Mouse (Mus musculus) E14TG2a.4 (cell line): Measurements from ENCODE around the gene Dnah10.
A peak's percentile ranks its signal among the peaks of the same experiment; 100 is the strongest.

ENCODE experiments used
- H3K27me3 ChIP-seq: 2 replicates; pipeline ENCODE4 v1.6.1; 2014; ENCODE audit warnings: low read length, control low read depth; ENCODE audit not compliant: insufficient read depth
- H3K36me3 ChIP-seq: 2 replicates; pipeline ENCODE4 v1.6.1; 2014; ENCODE audit warnings: low read length, control low read depth; ENCODE audit not compliant: insufficient read depth
- H3K4me1 ChIP-seq: replicated peaks from 2 replicates; pipeline ENCODE4 v1.6.1; 2014; ENCODE audit warnings: low read depth, low read length, control low read depth
- H3K4me3 ChIP-seq: replicated peaks from 2 replicates; pipeline ENCODE4 v1.5.1; 2014; ENCODE audit warnings: mild to moderate bottlenecking, low read length
- H3K9me3 ChIP-seq: 2 replicates; pipeline ENCODE4 v1.6.1; 2014; ENCODE audit warnings: low read length, control low read depth
- CTCF ChIP-seq: conservative IDR thresholded peaks from 2 replicates; pipeline ENCODE4 v1.5.1; 2014; ENCODE audit warnings: low read length
- NANOG ChIP-seq: IDR thresholded peaks from 2 replicates; pipeline ENCODE4 v1.6.1; 2014; ENCODE audit warnings: borderline replicate concordance, low read length, mixed read lengths
- POU5F1 ChIP-seq: IDR thresholded peaks from 2 replicates; pipeline ENCODE4 v1.6.1; 2014; ENCODE audit warnings: low read length, borderline replicate concordance

The Dnah10 gene

GRCm38 (mm10) chr5:124724997-124725396 is at the start of gene Dnah10:
Gene Dnah10 (plus strand): TSS chr5:124725085.
- peaks cover 16% of the 10 kb centered on the region for H3K4me1 ChIP-seq
- peaks cover 39% of the 10 kb centered on the region for H3K36me3 ChIP-seq
- peak within 1 kb of the TSS; percentile 69 for H3K4me3 ChIP-seq
- TF ChIP-seq CTCF (no peak), NANOG (no peak), POU5F1 (no peak)
- H3K27me3 ChIP-seq = peaks cover 18% of the 10 kb centered on the region
- H3K9me3 ChIP-seq = no peaks in the 10 kb centered on the region

DNA sequence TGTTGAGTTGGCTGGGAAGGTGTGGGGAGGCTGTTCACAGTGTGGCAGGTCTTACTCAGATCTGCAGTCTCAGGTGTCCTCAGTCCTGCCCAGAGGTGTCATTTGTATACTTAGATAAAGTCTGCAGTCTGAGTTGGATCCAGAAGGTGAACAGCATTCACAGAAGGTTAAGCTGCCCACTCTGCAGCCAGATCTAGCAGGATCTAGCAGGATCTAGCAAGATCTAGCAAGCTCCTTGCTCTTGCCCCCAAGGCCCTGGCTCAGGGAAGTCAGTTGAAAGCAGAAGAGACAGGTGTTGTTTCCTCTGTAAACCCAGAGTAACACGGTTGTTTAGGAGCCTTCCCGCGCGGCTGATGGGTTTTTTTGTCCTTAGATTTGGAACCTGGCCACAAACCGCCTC is 11.1 kb upstream of the Dnah10 start:
- no peak for TF ChIP-seq CTCF
- TF ChIP-seq POU5F1 = no peak
- TF ChIP-seq NANOG = no peak
- Histone ChIP-seq H3K27me3 (no peaks in the 10 kb centered on the region), H3K4me3 (no peak overlapping the region), H3K9me3 (no peaks in the 10 kb centered on the region), H3K4me1 (peaks cover 27% of the 10 kb centered on the region), H3K36me3 (peaks cover 62% of the 10 kb centered on the region)

GRCm38 (mm10) chr5:124715135-124715534 is 9.8 kb upstream of the Dnah10 start:
- no peaks in the 10 kb centered on the region for H3K9me3 ChIP-seq
- H3K4me3 ChIP-seq = no peak overlapping the region
- H3K27me3 ChIP-seq = no peaks in the 10 kb centered on the region
- TF ChIP-seq POU5F1 (no peak), NANOG (no peak), CTCF (no peak)
- H3K4me1 ChIP-seq = peaks cover 27% of the 10 kb centered on the region
- H3K36me3 ChIP-seq = peaks cover 76% of the 10 kb centered on the region

DNA sequence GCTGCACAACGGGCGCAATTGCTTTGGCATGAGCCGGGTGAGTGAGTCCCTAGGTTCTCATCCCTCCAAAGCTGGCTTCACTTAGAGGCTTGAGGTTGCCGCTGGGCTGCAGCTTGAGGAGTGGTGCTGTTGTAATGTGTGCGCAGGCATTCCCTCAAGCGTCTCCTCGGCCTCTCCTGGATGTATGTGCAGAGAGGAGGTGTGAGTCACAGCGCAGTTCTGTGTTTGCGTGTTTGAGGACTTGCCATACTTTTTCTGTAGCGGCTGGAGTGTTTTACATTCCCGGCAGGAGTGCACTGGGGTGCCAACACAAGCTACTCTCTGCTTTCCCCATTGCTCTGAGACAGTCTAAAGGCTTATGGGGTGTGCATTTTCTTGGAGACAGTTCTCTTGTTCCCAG is 6.9 kb upstream of the Dnah10 start:
- TF ChIP-seq POU5F1 (no peak), CTCF (no peak), NANOG (no peak)
- Histone ChIP-seq H3K4me1 (peaks cover 12% of the 10 kb centered on the region), H3K9me3 (no peaks in the 10 kb centered on the region), H3K27me3 (no peaks in the 10 kb centered on the region), H3K36me3 (peaks cover 86% of the 10 kb centered on the region), H3K4me3 (no peak overlapping the region)

GRCm38 (mm10) chr5:124718396-124718795 is 6.5 kb upstream of the Dnah10 start:
- H3K9me3 ChIP-seq = no peaks in the 10 kb centered on the region
- H3K27me3 ChIP-seq = no peaks in the 10 kb centered on the region
- TF ChIP-seq POU5F1 = no peak
- no peak for TF ChIP-seq NANOG
- no peak for TF ChIP-seq CTCF
- peaks cover 8% of the 10 kb centered on the region for H3K4me1 ChIP-seq
- H3K4me3 ChIP-seq = no peak overlapping the region
- peaks cover 86% of the 10 kb centered on the region for H3K36me3 ChIP-seq

DNA sequence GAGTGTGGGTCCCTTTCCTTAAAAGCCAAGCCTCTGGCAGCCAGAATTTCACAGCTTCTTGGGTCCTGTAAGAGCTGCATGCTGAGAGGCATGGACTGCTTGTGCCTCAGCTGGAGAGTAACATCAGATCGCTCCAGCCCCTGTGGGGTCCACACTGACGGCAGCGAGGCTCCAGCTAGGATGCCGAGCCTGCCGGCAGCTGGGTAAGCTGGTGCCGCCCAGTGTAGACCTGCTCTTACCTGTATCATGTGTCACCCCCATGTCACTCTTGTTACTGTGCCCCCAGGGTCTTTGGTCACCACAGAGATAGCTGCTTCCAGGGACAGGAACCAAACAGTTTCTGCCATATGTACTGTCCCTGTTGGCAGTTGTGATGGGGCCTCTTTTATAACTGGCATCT is 1.8 kb upstream of the Dnah10 start:
- TF ChIP-seq POU5F1 (no peak), NANOG (no peak), CTCF (no peak)
- Histone ChIP-seq H3K4me3 (no peak overlapping the region), H3K9me3 (no peaks in the 10 kb centered on the region), H3K36me3 (peaks cover 58% of the 10 kb centered on the region), H3K27me3 (peaks cover 18% of the 10 kb centered on the region), H3K4me1 (peaks cover 11% of the 10 kb centered on the region)

GRCm38 (mm10) chr5:124729662-124730206 is 4.8 kb downstream of the Dnah10 start:
- Histone ChIP-seq H3K27me3 (peaks cover 18% of the 10 kb centered on the region), H3K4me1 (peaks cover 16% of the 10 kb centered on the region), H3K4me3 (no peak overlapping the region), H3K36me3 (no peaks in the 10 kb centered on the region), H3K9me3 (no peaks in the 10 kb centered on the region)
- TF ChIP-seq CTCF (no peak), POU5F1 (no peak), NANOG (no peak)

DNA sequence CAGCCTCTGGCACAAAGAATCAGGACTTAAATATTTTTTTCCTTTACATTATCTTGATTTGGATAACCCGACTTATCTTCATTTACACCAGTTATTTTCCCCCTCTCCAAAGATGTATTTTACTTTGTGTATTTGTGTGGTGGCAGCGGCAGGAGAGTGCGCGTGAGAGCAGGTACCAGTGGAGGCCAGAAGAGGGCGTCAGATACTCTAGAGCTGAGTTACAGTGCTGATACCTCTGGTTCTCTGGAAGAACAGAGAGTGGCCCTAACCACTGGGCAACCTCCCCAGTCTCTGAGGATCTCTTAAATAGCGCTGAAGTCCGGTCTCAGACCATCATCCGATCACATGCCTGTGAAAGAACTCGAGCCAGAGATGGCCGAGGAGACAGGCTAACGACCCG is 9.1 kb downstream of the Dnah10 start:
- TF ChIP-seq NANOG (no peak), CTCF (peak; percentile 42), POU5F1 (no peak)
- Histone ChIP-seq H3K36me3 (no peaks in the 10 kb centered on the region), H3K27me3 (peaks cover 5% of the 10 kb centered on the region; the same call in 1 of the 2 replicates), H3K9me3 (no peaks in the 10 kb centered on the region), H3K4me3 (no peak overlapping the region), H3K4me1 (peaks cover 10% of the 10 kb centered on the region)

DNA sequence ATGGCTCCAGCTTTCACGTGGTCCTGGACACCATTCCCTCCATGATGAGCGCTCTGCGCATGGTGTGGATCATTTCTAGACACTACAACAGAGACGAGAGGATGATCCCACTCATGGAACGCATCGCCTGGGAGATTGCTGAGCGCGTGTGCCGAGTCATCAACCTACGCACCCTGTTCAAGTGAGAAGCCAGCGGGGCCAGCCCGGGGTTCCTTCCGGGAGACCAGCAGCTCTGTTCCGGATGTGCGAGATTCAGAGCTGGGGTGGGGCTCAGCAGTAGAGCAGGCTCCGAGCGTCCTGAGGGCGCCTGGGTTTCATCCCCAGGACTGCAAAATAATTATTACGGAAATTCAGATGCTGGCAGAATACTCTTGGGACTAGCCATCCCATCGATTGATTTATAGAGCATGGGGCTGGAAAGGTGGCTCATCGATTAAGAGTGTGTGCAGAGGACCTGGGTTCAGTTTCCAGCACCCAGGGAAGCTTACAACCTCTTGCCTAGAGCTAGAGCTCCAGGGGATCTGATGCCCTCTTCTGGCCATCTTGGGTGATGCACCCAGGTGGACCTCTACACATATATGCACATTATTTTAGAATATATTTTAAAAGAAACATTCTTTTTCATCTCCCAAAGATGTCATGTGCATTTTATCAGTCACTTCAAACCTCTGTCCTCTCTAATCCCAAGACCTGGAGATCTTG is 17.2 kb downstream of the Dnah10 start:
- H3K27me3 ChIP-seq = 0 out of 2 replicates have a peak, but pooled peaks cover under 1% of the 10 kb centered on the region
- no peak overlapping the region for H3K4me3 ChIP-seq
- TF ChIP-seq CTCF (peak; percentile 60), NANOG (no peak)
- H3K36me3 ChIP-seq = no peaks in the 10 kb centered on the region
- H3K4me1 ChIP-seq = no peaks in the 10 kb centered on the region; the same call in 1 of the 2 replicates
- H3K9me3 ChIP-seq = peaks cover 12% of the 10 kb centered on the region
